Comparison of ENCODE assay signal across 13 mouse cellular contexts in the genomic region with DNA sequence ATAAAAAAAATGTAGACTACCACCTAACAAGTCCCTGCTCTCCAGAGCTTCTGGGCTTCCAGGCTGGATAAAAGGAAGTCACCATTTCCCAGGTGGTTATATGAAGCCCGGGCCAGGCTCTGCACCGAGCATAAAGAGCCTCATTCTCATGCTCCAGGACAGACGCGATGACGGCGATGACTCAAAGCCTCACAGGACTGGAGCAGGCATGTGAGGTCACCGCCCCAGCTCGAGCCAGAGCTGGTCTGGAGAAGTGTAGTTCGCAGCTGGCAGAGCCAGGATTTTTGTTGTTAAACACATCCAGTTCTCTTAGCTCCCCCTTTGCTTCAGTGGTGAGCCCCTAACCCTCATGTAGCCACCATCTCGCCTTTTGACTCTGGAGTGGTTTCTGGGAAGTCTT.
"Had no signal": no experiment of that assay in that cellular context is flagged by ENCODE, and none has a peak within 500 bp of the region (broad histone marks: within the 10 kb centered on the region; RNA-seq: fewer than 3 reads in every experiment).

No protein-coding gene starts in this region.

- H3K27ac ChIP-seq: kidney, postnatal 0 days; left cerebral cortex, adult 2 months; limb, embryonic 10.5 days; liver, embryonic 15.5 days; midbrain, embryonic 13.5 days; stomach, embryonic 15.5 days had no signal

- H3K27me3 ChIP-seq: liver, embryonic 15.5 days; midbrain, embryonic 13.5 days; stomach, embryonic 15.5 days had no signal

- DNase-seq: lung, adult 2 months; lung, postnatal 36 days; right cerebral cortex, postnatal 14 days; thymus, adult 2 months; thymus, postnatal 25 days had no signal

- H3K9ac ChIP-seq: liver, embryonic 15.5 days; midbrain, embryonic 13.5 days; stomach, embryonic 15.5 days had no signal

- H3K4me3 ChIP-seq: left cerebral cortex, adult 2 months; limb, embryonic 10.5 days; liver, embryonic 15.5 days; midbrain, embryonic 13.5 days; stomach, embryonic 15.5 days had no signal

- H3K9me3 ChIP-seq: limb, embryonic 10.5 days; liver, embryonic 15.5 days; midbrain, embryonic 13.5 days; stomach, embryonic 15.5 days had no signal

- ATAC-seq: lung, postnatal 0 days; midbrain, embryonic 13.5 days had no signal

- H3K4me2 ChIP-seq: liver, embryonic 11.5 days; liver, embryonic 15.5 days; midbrain, embryonic 13.5 days; stomach, embryonic 15.5 days had no signal

- H3K4me1 ChIP-seq: limb, embryonic 10.5 days; liver, embryonic 15.5 days; midbrain, embryonic 13.5 days; stomach, embryonic 15.5 days had no signal
